Mouse (Mus musculus): ENCODE results near the gene Tyw1.

Tyw1 gene

GRCm38 (mm10) chr5:130314926-130315325, 59.5 kb downstream of the Tyw1 start:
- DNase-seq (ENCODE audit: low read depth, low spot score) = no peak

DNA sequence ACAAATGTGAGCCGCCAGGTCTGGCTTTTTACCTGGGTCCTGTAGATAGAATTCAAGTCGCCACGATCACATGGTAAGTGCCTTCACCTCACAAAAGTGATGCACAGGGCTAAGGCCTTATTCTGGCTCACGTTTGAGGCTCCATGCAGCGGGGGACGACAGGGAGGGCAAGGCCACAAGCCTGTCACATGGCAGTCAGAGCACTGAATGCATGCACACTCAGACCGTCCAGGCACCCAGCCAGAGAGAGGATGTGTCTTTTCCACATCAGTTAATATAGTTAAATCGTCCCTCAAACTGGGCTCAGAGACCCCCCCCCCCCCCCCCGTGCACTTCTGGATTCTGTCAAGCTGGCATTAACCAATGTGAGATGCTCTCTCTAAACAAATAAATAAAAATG, 60.9 kb downstream of the Tyw1 start:
- no peak for DNase-seq (ENCODE audit: low read depth, low spot score)

DNA sequence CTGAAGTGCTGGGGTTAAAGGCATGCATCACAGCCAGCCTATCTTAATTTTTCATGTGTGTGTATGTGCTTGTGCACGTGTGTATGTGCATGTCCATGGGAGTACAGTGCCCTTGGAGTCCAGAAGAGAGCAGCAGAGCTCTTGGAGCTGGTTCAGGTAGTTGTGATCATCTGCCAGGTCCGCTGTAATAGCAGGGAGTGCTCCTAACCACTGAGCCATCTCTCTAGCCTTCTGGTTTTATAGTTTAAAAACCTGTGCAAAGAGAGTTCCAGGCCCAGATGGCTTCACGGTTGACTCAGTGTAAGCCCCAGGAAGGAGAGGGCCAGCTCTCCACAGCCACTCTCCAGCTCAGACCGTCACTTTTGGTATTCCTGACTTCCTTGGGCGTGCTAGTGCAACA, 64.4 kb downstream of the Tyw1 start:
- no peak for DNase-seq (ENCODE audit: low read depth, low spot score)

DNA sequence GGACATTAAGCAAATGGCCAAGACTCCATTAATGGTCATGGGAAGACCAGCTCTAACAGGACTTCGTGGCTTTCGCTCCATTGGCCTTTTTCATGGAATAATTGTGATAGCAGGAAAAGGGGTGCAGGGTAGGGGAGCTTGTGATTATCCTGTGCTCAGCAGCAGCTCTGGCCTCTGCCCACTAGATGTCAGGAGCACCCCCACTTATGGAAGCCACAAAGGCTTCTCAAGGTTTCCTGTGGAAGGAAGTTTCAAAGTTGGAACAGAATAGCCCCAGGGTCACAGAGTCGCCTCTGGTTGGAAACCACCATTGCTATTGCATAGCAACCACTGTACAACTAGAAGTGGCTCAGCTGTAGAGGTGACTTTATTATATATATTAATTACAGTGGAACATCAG, 65.1 kb downstream of the Tyw1 start:
- peak; percentile 71 for DNase-seq (ENCODE audit: low read depth, low spot score)

GRCm38 (mm10) chr5:130325486-130325885, 70.1 kb downstream of the Tyw1 start:
- no peak for DNase-seq (ENCODE audit: low read depth, low spot score)

DNA sequence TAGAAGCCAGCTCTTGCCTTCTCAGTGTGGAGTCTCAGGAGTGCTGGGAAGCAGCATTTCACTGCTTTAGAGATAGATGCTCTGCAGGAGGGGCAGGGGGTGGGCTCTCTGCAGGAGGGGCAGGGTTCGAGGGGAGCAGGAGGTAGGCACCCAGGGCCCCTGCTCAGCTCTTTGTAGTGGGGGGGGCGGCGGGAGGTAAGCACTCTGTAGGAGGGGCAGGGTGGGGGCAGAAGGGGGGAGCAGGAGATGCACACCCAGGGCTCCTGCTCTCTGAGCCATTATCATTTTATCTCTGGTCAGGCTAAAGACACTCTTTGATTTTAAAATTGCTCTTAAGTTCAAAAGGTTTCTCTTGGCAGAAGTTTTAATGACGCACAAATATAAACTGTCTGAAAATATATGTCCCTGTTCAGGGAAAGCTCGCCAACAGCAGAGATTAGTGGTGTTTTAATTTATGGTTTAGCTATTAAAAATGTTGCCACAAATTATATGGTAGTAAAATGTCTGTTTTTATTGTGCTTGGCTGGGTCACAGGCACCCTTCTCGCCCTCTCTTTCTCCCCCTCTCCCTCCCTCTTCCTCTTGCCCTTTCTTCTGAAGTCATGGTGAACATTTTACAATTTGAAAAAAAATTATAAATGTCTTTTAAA, 72.3 kb downstream of the Tyw1 start:
- no peak for DNase-seq (ENCODE audit: low read depth, low spot score)

GRCm38 (mm10) chr5:130328366-130328765, 72.9 kb downstream of the Tyw1 start:
- no peak for DNase-seq (ENCODE audit: low read depth, low spot score)

DNA sequence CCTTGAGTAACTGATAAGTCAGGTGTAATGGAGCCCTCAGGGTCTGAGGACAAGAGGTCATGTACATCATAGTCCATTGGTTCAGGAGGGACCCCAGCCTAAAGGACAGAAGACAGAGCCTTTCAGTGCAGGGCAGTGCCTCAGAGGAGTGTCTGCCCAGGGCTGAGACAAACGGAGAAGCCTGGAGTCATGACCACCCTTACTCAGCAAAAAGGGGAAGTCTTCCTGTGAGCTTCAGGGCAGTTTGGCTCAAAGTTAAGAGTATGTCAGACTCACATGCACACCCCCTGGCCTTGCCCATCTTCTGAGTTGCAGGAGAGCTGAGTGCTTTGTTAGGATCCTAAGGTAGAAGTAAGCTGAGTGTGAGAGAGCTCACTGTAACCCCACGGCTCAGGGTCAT, 74.5 kb downstream of the Tyw1 start:
- no peak for DNase-seq (ENCODE audit: low read depth, low spot score)

- DNase-seq (ENCODE audit: low read depth, low spot score) = peak; percentile 80
Observed at GRCm38 (mm10) chr5:130330801-130331200, 75.4 kb downstream of the Tyw1 start.

GRCm38 (mm10) chr5:130331206-130331605, 75.8 kb downstream of the Tyw1 start:
- peak; percentile 48 for DNase-seq (ENCODE audit: low read depth, low spot score)

DNA sequence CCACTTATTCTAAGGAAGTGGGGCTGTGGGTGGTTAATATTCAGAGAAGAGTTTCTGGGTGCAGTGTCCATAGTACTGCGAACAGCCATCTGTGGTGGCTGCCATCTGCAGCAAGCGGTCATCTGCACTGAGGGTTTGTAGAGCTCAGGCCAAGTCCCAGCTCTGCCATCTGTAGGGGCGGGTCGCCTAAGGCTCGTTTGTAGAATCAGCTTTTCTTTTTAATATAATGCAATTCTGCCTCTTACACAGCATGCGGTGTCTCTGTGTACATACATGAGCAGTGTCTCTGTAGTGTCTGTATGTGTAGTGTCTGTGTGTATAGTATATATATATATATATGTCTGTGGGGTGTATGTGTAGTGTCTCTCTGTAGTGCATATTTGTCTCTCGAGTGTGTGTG, 78.1 kb downstream of the Tyw1 start:
- peak; percentile 93 for DNase-seq (ENCODE audit: low read depth, low spot score)

- peak; percentile 72 for DNase-seq (ENCODE audit: low read depth, low spot score)
Observed at GRCm38 (mm10) chr5:130333971-130334370, 78.6 kb downstream of the Tyw1 start.

GRCm38 (mm10) chr5:130335462-130335861, 80.0 kb downstream of the Tyw1 start:
- DNase-seq (ENCODE audit: low read depth, low spot score) = no peak

- no peak for DNase-seq (ENCODE audit: low read depth, low spot score)
Observed at GRCm38 (mm10) chr5:130340656-130341055, 85.2 kb downstream of the Tyw1 start.

GRCm38 (mm10) chr5:130344999-130345398, 89.6 kb downstream of the Tyw1 start:
- no peak for DNase-seq (ENCODE audit: low read depth, low spot score)

DNA sequence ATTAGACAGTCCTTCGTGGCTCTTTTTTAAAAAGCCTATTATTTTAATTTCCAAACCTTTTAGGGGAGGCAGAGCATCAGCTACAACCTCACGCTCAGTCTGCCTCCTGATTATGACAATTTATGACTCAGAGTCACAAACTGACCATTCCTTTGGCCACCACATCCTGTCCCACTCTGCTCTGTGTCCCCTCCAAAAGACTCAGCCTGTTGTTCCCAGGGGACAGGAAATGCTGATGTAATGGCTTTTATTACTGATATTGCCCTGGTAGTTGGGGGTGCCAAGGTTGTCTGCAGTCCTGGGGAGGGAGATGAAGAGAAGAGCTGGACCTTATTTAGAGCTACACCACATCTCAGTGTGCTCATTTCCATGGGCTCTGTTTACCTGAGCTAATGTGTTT, 90.5 kb downstream of the Tyw1 start:
- DNase-seq (ENCODE audit: low read depth, low spot score) = no peak

- peak; percentile 62 for DNase-seq (ENCODE audit: low read depth, low spot score)
Observed at GRCm38 (mm10) chr5:130355223-130355622, 99.8 kb downstream of the Tyw1 start.

- DNase-seq (ENCODE audit: low read depth, low spot score) = no peak
Observed at GRCm38 (mm10) chr5:130363111-130363510, 107.7 kb downstream of the Tyw1 start.

DNA sequence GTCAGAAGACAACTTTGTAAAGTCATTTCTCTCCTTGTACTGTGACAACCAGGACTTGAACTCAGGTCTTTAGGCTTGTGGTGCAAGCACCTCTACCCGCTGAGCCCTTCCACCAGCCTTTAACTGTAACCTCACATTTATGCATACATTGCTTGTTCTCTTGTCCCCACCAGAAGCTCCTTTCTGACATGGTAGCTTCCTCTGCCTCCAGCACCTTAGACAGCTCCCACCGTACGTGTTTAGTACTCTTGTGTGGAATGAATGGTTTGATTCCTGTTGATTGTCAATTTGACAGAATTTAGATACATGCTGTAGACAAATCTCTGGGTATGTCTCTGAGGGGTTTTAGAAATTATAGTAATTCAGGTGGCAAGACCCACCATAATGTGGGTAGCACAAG, 108.4 kb downstream of the Tyw1 start:
- no peak for DNase-seq (ENCODE audit: low read depth, low spot score)

DNA sequence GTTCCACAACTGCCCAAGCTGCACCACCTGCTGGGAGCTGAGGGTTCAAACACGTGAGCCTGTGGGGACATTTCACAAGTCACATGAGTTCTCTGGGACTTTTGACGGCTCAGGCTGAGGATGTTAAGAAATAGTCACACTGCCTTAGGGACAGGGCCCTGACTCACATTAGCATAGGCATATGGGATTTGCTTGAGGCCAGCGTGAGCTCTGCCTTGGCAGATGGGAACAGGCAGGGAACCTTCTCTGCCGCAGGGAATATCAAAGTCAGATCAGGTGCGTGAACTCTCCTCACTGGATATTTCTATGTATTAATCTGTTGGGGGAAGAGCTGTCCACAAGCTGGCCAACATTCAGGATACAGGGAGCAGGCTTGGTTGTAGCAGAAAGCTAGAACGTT, 112.8 kb downstream of the Tyw1 start:
- peak; percentile 93 for DNase-seq (ENCODE audit: low read depth, low spot score)

- peak; percentile 96 for DNase-seq (ENCODE audit: low read depth, low spot score)
Observed at GRCm38 (mm10) chr5:130369237-130369636, 113.8 kb downstream of the Tyw1 start, which contains the start of gene Caln1. TSS of gene Caln1 (plus strand) at chr5:130369455.

GRCm38 (mm10) chr5:130375411-130375810, 120.0 kb downstream of the Tyw1 start:
- no peak for DNase-seq (ENCODE audit: low read depth, low spot score)

DNA sequence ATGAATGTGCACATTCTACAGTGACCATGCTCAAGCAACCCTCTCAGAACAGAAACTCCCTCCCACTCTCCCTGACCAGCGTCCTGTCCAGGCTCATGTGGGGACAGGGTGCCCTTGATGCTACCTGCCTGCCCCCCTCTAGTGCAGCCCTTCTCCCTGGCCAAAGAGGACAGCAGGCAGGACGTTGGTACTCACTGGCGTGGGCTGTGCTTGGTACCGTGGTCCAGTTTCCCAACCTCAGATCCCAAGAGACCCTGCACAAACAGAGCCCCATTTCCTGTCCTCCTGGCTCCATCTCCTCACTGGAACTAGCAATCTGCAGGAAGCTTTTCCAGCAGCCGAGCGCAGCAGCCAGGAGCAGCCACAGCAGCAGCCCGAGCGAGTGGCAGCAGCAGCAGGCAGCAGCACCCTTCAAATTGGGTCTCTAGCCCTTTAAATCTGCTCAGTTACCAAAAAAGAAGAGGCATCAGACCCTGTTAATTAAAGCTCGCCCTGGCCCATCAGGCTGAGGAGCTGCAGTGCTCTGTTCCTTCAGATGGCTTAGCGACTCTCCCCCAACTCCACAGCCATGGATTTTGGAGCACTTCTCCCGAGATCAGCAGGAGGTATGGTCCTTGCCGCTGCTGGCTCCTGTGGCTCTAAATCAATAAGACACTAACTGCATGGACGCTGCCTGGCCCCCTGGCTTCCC, 128.9 kb downstream of the Tyw1 start, which contains the start of gene A330070K13Rik:
TSS of gene A330070K13Rik (minus strand) at position 410 of the 691 bp plus-strand sequence.
- DNase-seq (ENCODE audit: low read depth, low spot score) = peak; percentile 73

Data from brain, adult 2 months (tissue).